Mouse (Mus musculus): ENCODE measurements around the gene Dnajc11.

Dnajc11 gene

DNA sequence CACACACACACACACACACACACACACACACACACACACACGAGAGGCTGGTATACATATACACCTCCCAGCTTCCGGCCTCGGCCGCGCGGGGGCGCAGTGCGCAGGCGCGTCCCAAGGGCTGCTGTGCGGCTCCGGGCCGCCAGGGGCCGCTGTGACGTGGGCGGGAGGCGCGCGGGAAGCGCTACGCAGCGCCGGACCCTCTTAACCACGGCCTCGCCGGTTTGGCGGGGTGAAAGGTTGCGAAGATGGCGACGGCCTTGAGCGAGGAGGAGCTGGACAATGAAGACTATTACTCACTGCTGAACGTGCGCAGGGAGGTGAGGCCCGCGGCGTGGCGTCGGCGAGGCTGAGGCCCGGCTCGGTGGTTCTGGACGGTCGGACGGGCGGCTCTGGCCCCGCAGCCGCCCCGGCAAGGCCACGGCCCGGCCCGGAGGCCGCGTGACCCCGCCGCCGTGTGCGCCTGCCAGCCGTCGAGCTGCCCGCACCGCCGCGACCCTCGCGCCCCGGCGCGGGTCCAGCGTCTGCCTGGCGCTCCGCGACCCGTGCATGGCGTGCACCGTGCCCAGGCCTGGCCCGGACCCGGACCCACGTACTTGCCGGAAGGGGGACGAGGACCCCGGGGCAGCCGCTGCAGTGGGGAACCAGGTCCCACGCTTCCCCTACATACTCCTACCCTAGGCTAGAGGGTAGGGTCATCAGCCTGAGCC is at the start of gene Dnajc11:
Dnajc11 (plus strand) TSS at position 187 of the 710 bp plus-strand sequence.
- DNase-seq (ENCODE audit: low spot score): peak; percentile 92

DNA sequence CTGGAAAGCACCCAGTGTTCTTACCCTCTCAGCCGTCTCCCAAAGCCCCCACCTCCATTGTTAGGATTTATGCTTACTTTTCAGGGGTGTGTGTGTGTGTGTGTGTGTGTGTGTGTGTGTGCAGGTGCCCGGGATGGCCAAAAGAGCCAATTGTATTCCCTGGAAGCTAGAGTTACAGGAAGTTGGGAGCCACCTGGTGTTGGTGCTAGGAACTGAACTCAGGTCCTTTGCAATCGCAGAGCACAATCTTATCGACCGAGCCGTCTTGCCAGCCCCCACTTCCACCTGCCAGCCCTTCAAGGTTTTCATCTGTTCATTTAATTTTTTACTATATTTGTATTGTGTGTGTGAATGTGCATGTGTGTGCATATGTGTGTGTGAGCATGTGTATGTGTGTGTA is 40.2 kb upstream of the Dnajc11 start:
- DNase-seq (ENCODE audit: low spot score): no peak

DNA sequence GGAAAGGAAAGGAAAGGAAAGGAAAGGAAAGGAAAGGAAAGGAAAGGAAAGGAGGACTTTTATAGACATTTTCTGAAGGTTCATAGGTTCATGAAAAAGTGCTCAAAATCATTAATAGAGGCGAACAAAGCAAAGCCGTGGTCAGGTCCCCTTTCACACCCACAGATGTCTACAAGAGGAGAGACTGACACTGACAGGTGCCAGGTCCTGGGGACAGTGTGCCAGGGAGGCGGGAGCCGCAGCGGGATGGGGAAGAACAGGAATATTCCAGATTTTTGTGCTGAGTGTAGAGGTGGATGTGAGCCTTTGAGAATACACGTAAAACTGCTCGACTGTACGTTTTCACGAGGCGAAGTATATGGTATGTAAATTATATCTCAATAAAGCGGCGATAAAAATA is 38.6 kb upstream of the Dnajc11 start:
- DNase-seq (ENCODE audit: low spot score): no peak

- no peak for DNase-seq (ENCODE audit: low spot score)
Measured at GRCm38 (mm10) chr4:151895624-151896023, 37.9 kb upstream of the Dnajc11 start.

DNA sequence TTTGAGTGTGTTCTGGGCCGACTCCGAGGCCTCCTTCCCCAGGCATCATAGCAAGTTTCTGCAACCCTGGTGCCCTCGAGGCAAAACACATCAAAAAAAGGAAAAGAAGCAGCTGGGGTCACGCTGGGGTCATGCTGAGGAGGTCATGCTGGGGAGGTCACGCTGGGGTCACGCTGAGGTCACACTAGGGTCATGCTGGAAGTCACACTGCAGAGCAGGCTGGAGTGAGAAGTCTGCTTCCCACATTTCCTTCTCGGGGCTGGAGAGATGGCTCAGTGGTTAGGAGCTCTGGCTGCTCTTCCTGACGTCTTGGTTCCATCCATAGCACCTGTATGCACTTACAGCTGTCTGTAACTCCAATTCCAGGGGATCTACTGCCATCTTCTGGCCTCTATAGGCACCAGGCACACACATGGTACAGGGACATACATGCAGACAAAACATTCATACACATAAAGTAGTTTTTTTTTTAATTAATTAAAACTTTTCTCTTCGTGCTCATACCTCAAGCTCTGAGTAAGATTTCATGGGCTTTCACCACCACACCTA is 36.3 kb upstream of the Dnajc11 start:
- DNase-seq (ENCODE audit: low spot score): no peak

GRCm38 (mm10) chr4:151898600-151899245 is 34.8 kb upstream of the Dnajc11 start:
- no peak for DNase-seq (ENCODE audit: low spot score)

DNA sequence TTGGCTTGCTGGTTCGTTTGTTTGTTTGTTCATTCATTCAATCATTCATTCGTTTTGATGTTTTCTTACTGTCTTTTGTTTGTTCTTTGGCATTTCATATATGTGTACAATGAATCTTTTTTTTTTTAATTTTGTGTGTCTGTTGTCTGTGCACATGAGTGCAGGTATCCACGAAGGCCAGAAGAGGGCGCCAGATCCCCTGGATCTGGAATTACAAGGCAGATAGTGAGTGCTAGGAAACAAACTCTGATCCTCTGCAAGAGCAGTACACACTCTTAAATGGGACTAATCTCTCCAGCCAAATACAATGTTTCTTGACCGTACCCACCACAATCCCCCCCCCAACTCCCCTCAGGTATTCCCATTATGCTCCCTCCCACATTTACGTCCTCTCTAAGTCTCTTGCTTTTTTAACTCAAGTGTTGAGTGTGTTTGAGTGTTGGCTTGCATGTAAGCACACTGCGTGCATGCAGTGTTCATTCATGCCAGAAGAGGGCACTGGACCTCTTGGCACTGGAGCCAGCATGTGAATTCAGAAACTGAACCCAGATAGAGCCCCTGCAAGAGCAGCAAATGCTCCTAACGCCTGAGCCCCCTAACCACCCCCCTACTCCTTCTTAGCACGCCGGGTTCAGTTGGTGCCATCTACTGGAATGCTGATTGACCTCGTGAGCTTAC is 33.6 kb upstream of the Dnajc11 start:
- no peak for DNase-seq (ENCODE audit: low spot score)

DNA sequence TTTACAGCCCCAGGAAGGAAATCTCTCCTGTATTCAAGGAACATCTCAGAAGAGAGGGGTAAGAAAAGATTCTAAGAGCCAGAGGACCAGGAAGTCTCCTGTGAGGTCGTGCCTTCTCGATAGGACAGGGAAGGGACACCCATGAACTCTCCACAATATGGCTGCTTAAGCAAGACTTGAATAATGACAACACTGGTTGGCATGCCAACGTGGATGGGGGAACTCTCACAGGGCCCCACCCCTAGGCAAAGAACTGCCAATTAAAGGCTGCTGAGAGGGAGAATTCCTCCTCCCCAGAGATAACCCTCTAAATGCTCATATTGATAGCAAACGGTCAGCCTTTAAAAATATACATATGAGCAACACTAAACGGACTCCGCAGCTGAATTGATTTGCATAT is 32.8 kb upstream of the Dnajc11 start:
- no peak for DNase-seq (ENCODE audit: low spot score)

DNA sequence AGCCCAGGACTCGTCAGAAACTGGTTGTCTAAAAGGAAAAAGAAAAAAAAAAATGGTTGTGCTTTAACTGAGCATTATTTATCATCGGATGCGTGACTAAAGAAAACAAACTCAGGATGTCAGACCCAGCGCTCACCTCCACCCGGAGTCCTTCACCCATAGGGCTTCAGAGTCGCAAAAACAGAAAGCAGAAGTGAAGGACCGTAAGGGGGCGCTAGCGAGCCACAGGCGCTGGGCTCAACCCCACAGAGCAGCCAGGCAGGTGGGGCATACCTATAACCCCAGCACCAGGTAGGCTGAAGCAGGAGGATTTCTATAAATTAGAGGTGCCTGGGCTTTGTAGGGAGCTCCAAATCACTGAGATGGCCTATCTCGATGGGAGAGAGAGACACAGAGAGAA is 32.1 kb upstream of the Dnajc11 start:
- peak; percentile 70 for DNase-seq (ENCODE audit: low spot score)

DNA sequence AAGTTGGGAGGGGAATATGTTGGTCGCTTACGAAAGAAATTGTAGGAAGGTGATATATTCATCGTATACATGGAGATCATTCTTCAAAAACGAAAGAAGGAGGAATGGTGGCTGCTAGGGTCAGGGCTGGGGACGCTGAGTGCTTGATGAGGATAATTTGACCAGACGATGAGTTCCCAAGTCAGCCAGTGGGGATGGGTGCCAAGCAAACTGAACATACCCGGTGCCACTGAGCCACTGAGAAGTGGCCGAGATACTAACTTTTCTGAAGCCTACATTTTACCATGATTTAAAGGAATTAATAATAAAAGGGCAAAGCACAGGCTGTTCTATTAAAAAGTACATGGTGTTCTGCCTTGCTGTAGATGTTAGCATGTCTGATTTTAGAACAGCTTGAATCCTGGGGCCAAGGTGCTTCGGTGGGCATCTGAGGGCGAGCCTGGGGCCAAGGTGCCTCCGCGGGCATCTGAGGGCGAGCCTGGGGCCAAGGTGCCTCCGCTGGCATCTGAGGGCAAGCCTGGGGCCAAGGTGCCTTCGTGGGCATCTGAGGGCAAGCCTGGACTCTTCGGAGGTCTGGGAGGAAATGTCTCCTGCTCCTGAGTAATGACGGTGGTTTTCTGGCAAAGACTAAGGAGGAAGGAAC is 31.3 kb upstream of the Dnajc11 start:
- DNase-seq (ENCODE audit: low spot score): no peak

DNA sequence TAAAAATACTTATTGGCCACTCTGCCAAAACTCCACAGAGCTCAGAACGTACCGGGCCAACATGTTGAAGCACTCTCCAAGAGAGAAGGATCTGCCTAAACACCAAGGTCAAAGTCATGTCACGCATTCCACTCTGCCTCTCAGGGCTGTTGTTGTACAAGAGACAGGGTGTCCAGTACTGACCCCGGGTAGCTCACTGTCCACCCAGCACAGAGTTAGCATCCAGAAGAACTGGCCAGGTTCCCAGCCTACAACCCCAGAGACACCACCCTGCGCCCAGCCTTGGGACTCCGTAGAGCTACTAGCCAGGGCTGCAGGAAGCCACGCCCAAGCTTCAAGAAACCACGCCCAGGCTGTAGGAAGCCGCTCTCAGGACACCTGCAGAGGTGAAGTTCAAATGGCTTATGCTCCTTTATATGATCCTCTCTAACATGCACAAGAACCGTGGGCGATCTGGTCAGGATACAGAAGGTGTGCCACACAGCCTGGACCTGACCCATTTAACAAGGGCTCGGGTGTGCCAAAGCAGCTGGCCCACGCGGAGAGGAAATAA is 30.7 kb upstream of the Dnajc11 start:
- peak; percentile 85 for DNase-seq (ENCODE audit: low spot score)

DNA sequence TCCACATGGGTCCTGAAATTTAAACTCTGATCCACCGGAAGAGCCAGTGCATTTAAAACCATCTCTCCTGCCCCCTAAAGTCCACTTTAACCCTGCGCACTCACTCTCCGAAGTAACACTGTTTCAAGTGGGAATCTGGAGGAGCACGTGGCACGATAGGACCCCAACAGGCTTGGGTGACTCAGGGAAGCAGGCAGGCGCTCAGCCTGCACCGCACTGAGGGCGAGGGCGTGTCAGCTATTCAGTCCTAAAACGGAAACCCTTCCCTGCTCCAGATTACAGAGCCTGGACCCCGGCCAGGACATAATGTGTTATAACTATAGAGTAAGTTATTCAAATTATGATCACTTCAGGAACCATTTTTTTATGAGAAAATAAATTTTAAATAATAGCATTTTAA is 29.4 kb upstream of the Dnajc11 start:
- peak; percentile 53 for DNase-seq (ENCODE audit: low spot score)

- DNase-seq (ENCODE audit: low spot score): no peak
Measured at GRCm38 (mm10) chr4:151905621-151906020, 27.9 kb upstream of the Dnajc11 start.

DNA sequence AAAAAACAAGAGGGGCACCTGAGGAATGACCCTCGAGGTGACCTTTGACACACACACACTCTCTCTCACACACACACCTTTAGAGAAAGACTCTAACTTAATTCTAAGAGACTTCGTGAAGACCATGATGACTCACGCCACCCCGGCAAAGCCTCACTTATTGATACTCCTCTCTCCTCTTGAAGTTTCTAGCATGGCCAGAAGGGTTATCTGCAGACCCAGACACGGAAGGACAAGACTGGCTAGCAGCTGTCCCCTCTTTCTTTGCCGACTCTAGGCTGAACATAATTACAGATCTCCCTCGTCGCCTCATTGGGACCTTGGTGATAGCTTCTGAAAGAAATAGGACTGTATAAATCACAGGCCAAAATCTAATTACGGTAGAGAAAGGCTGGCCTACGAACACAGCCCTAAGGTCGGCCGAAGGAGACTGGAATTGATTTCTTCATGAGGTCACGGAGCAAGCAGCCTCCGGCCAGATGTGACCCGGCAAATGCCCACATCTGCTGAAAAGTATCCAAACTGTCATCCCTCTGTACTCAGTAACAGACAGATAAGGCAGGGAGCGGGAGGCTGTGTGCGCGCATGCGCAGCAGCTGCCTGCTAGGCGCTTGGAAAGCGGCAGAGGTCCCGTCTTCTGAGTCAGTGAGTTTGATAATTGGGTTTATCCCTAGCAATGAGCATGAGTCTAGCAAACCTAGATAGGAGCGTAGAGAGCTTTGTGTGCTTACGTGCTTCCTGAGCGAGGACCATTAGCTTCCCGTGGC is 25.7 kb upstream of the Dnajc11 start:
- DNase-seq (ENCODE audit: low spot score): peak; percentile 64

GRCm38 (mm10) chr4:151908809-151909208 is 24.7 kb upstream of the Dnajc11 start:
- no peak for DNase-seq (ENCODE audit: low spot score)

- no peak for DNase-seq (ENCODE audit: low spot score)
Measured at GRCm38 (mm10) chr4:151916271-151916670, 17.2 kb upstream of the Dnajc11 start.

DNA sequence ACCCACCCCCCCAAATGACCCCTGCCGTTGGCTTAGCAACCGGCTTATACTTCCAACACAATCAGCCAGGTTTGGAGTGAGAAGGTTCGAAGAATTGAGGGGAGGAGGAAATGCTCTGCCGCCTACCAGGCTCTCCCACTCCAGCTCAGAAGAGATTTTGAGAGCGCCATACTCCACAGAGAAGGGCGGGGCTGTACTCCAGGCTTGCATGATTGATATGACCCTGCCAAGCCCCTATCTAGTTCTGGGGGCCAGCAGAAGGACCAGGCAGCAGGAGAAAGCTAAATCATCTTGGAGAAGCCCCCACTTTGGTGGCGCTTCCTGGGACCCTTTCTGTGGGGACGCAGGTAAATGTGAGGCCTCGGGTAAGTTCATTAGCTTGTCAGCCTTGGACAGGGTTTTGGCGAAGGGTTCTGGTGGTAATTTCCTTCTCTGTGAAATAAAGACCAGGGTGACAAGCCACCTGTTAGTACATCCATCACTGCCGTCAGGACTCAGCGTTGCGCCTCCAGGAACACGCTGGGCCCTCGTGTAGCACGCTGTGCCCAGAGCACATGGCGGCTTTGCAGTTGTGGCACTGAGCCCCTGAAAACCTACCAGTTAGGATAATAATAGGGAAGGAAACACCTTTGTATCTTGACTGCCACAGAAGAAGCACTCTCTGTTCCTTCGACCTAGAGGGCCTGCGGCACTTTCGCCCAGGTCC is 14.2 kb upstream of the Dnajc11 start:
- no peak for DNase-seq (ENCODE audit: low spot score)

GRCm38 (mm10) chr4:151919900-151920643 is 13.4 kb upstream of the Dnajc11 start:
- peak; percentile 65 for DNase-seq (ENCODE audit: low spot score)

- DNase-seq (ENCODE audit: low spot score): no peak
Measured at GRCm38 (mm10) chr4:151922124-151922523, 11.4 kb upstream of the Dnajc11 start.

Measured in testis, postnatal 14 days (tissue).